Mouse (Mus musculus) forebrain, embryonic 13.5 days (tissue): ENCODE measurements around the gene Kras. TPM values are rescaled to one million over a fixed set of nuclear protein-coding genes. Genes with fewer than 3 reads are reported as not detected.

Experiments used
- ATAC-seq: fragments of 200-750 bp; cut with Nextera tagmentation; 2 replicates; pipeline ENCODE4 v1.8.0; 2017
- H3K27ac ChIP-seq: fragments of 300-500 bp; sonication (generic); 2 replicates; pipeline ENCODE4 v1.5.1; 2015; ENCODE audit warnings: inconsistent platforms, mild to moderate bottlenecking, moderate library complexity
- H3K27me3 ChIP-seq: fragments of 300-500 bp; sonication (generic); 2 replicates; pipeline ENCODE4 v1.6.1; 2015; ENCODE audit warnings: mild to moderate bottlenecking, inconsistent platforms
- H3K36me3 ChIP-seq: fragments of 300-500 bp; sonication (generic); 2 replicates; pipeline ENCODE4 v1.6.1; 2015; ENCODE audit warnings: mild to moderate bottlenecking, inconsistent platforms; ENCODE audit not compliant: poor library complexity, severe bottlenecking
- H3K4me1 ChIP-seq: fragments of 300-500 bp; sonication (generic); 2 replicates; pipeline ENCODE4 v1.6.1; 2015; ENCODE audit warnings: inconsistent platforms
- H3K4me2 ChIP-seq: fragments of 300-500 bp; sonication (generic); 2 replicates; pipeline ENCODE4 v1.6.1; 2015; ENCODE audit warnings: inconsistent platforms, mild to moderate bottlenecking, moderate library complexity
- H3K4me3 ChIP-seq: fragments of 300-500 bp; sonication (generic); 2 replicates; pipeline ENCODE4 v1.5.1; 2015; ENCODE audit warnings: mild to moderate bottlenecking, inconsistent platforms
- H3K9ac ChIP-seq: fragments of 300-500 bp; sonication (generic); 2 replicates; pipeline ENCODE4 v1.6.1; 2015; ENCODE audit warnings: mild to moderate bottlenecking, inconsistent platforms
- H3K9me3 ChIP-seq: fragments of 300-500 bp; sonication (generic); replicated peaks from 2 replicates; pipeline ENCODE4 v1.6.1; 2016; ENCODE audit warnings: inconsistent platforms
- WGBS: fragments of 180-500 bp; shearing (Covaris S2); methylation state at CpG from one replicate; pipeline ENCODE4 v1.1.7; 2015; 5-methylcytosine and 5-hydroxymethylcytosine counted together
- polyA plus RNA-seq: library from polyadenylated mRNA; unstranded; fragments of >200 nt; fragmentation: Nextera tagmentation; extraction: Ambion mirVana; gene quantifications from 2 replicates; pipeline ENCODE4 v1.2.1, GENCODE M21; 2015

Kras gene
- polyA plus RNA-seq, 1 experiment from 2014 or later = 107 TPM

- Histone ChIP-seq H3K27me3 (peaks cover 24% of the 10 kb centered on the region), H3K9me3 (no peaks in the 10 kb centered on the region), H3K4me3 (no peak overlapping the region), H3K4me2 (no peak overlapping the region), H3K9ac (no peak overlapping the region), H3K4me1 (peaks cover 37% of the 10 kb centered on the region), H3K36me3 (no peaks in the 10 kb centered on the region), H3K27ac (no peak overlapping the region)
- WGBS = 38% methylated on average over 9 of the region's 9 CpGs
- ATAC-seq = no peak
These were observed 74.5 kb downstream of the Kras start for GRCm38 (mm10) chr6:145175571-145175981.

- Histone ChIP-seq H3K27me3 (peaks cover 24% of the 10 kb centered on the region), H3K9me3 (no peaks in the 10 kb centered on the region), H3K4me3 (no peak overlapping the region), H3K4me2 (peak overlapping the region; percentile 40), H3K27ac (peak overlapping the region; percentile 6; the same call in 1 of the 2 replicates), H3K36me3 (no peaks in the 10 kb centered on the region), H3K4me1 (peaks cover 37% of the 10 kb centered on the region), H3K9ac (no peak overlapping the region)
- ATAC-seq = peak; percentile 77
- WGBS = 2% methylated on average over 11 of the region's 11 CpGs
These were observed 76.3 kb downstream of the Kras start for GRCm38 (mm10) chr6:145173781-145174191.

GRCm38 (mm10) chr6:145171892-145172606 is 78.0 kb downstream of the Kras start:
- Histone ChIP-seq H3K4me3 (no peak overlapping the region), H3K27me3 (peaks cover 23% of the 10 kb centered on the region), H3K36me3 (no peaks in the 10 kb centered on the region), H3K27ac (no peak overlapping the region), H3K9ac (no peak overlapping the region), H3K4me1 (peaks cover 37% of the 10 kb centered on the region), H3K9me3 (no peaks in the 10 kb centered on the region), H3K4me2 (no peak overlapping the region)
- 78% methylated on average over 14 of the region's 14 CpGs for WGBS
- peak; percentile 36; the same call in 1 of the 2 replicates for ATAC-seq

Other genes with a start within 250 kb of the Kras start
- 101 and 102 TPM in 2 replicates for gene Bcat1, start 174.1 kb downstream of the Kras start, polyA plus RNA-seq
- gene Lrmp, start 134.6 kb downstream of the Kras start, polyA plus RNA-seq = 0.39 and 0.92 TPM in 2 replicates
- gene Casc1, start 39.2 kb downstream of the Kras start, polyA plus RNA-seq = 0.79 and 0.84 TPM in 2 replicates
- 30.1 and 30.6 TPM in 2 replicates for gene Etfrf1, start 39.1 kb downstream of the Kras start, polyA plus RNA-seq